Mouse (Mus musculus) cerebellum, adult 11-12 months (tissue): ENCODE measurements around the gene Ube2i.

Experiments used
- DNase-seq: peaks from one replicate; pipeline ENCODE4 v3.0.0; 2022

Ube2i gene

DNA sequence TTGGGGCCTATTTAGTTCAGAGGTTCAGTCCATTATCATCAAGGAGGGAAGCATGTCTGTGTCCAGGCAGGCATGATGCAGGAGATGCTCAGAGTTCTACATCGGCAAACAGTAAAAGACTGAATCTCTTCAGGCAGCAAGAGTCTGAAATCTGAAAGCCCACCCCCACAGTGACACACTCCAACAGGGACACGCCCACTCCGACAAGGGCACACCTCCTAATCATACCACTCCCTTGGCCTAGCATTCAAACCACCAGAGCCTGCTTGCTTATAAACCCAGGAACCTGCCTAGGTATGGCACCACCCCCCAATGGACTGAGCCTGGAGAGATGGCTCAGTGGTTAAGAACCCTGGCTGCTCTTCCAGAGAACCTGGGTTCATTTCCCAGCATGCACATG, 59.0 kb downstream of the Ube2i start:
- DNase-seq, result no peak
